Mouse (Mus musculus): ENCODE measurements around the gene Smpdl3b. TPM values are rescaled to one million over a fixed set of nuclear protein-coding genes. Genes with fewer than 3 reads are reported as not detected.

The Smpdl3b gene
- not detected in 2 replicates for polyA plus RNA-seq (2012; ENCODE audit: insufficient read depth, insufficient read length, low replicate concordance, missing spikeins)

- Histone ChIP-seq H3K4me1 (ENCODE audit: control insufficient read depth, insufficient read depth, low read length) (peaks cover 11% of the 10 kb centered on the region), H3K27ac (ENCODE audit: insufficient read depth, low read depth, low read length) (no peak within 1 kb of the TSS), H3K4me3 (ENCODE audit: insufficient read depth, low read depth, low read length) (peak within 1 kb of the TSS; percentile 38)
- under 1% methylated on average over 22 of the region's 22 CpGs for WGBS
- no peak for TF ChIP-seq POLR2A (IDR thresholded peaks at IDR 0.05; ENCODE audit: insufficient read depth, low read depth, low read length)
- TF ChIP-seq CTCF (IDR thresholded peaks at IDR 0.05; ENCODE audit: insufficient read depth, low read depth, low read length), result peak; percentile 44; the same call in 1 of the 2 replicates
These were observed at the start of gene Smpdl3b for GRCm38 (mm10) chr4:132756974-132757373. Gene Smpdl3b (minus strand): TSS chr4:132757252.

DNA sequence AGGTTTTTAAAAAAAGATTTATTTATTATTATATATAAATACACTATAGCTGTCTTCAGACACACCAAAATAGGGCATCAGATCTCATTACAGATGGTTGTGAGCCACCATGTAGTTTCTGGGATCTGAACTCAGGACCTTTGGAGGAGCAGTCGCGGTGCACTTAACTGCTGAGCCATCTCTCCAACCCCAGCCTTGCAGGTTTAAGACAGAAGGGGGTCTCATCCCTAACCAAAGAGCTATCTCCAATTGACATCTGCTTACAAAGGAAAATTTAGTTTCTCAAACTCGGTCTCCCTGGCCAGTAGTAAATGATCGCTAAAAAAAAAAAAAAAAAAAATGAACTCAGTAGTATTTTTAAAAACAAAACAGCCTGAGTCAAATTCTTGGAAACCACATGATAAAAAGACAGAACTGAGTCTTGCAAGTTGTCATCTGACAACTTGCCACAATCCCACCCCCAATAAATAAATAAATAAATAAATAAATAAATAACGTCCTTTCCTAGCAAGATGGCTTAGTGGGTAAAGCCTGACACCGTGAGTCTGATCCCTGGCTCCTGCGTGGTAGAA is 49.7 kb upstream of the Smpdl3b start:
- Histone ChIP-seq H3K4me3 (ENCODE audit: insufficient read depth, low read depth, low read length) (no peak overlapping the region), H3K27ac (ENCODE audit: insufficient read depth, low read depth, low read length) (no peak overlapping the region), H3K4me1 (ENCODE audit: control insufficient read depth, insufficient read depth, low read length) (no peaks in the 10 kb centered on the region)
- 91% methylated on average over 7 of the region's 7 CpGs for WGBS
- TF ChIP-seq CTCF (IDR thresholded peaks at IDR 0.05; ENCODE audit: insufficient read depth, low read depth, low read length) (no peak), POLR2A (IDR thresholded peaks at IDR 0.05; ENCODE audit: insufficient read depth, low read depth, low read length) (no peak)

- 84% methylated on average over 12 of the region's 12 CpGs for WGBS
- Histone ChIP-seq H3K4me3 (ENCODE audit: insufficient read depth, low read depth, low read length) (no peak overlapping the region), H3K4me1 (ENCODE audit: control insufficient read depth, insufficient read depth, low read length) (no peaks in the 10 kb centered on the region), H3K27ac (ENCODE audit: insufficient read depth, low read depth, low read length) (no peak overlapping the region)
- no peak for TF ChIP-seq POLR2A (IDR thresholded peaks at IDR 0.05; ENCODE audit: insufficient read depth, low read depth, low read length)
- no peak for TF ChIP-seq CTCF (IDR thresholded peaks at IDR 0.05; ENCODE audit: insufficient read depth, low read depth, low read length)
These were observed 48.6 kb upstream of the Smpdl3b start for GRCm38 (mm10) chr4:132805599-132806197.

GRCm38 (mm10) chr4:132805146-132805545 is 48.1 kb upstream of the Smpdl3b start:
- Histone ChIP-seq H3K4me3 (ENCODE audit: insufficient read depth, low read depth, low read length) (no peak overlapping the region), H3K4me1 (ENCODE audit: control insufficient read depth, insufficient read depth, low read length) (no peaks in the 10 kb centered on the region), H3K27ac (ENCODE audit: insufficient read depth, low read depth, low read length) (no peak overlapping the region)
- 80% methylated on average over 5 of the region's 5 CpGs for WGBS
- TF ChIP-seq CTCF (IDR thresholded peaks at IDR 0.05; ENCODE audit: insufficient read depth, low read depth, low read length) (no peak), POLR2A (IDR thresholded peaks at IDR 0.05; ENCODE audit: insufficient read depth, low read depth, low read length) (no peak)

DNA sequence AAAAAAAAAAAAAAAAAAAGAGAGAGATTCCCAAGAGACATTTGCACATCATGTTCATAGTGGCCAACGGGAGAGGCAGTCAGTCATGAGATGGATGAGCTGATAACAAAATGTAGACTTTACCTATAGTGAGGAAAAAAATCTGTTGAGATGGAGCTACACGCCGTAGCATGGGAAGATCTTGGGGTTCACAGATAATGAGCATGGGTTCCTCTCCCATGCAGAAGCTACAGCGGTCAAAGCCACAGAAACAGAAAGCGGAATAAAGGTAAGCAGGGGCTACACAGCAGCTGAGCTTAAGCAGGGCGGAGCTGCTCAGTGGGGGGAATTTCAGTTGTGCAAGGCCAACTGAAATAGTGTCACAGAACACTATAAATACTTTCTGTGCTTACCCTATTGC is 47.3 kb upstream of the Smpdl3b start:
- 92% methylated on average over 6 of the region's 6 CpGs for WGBS
- TF ChIP-seq POLR2A (IDR thresholded peaks at IDR 0.05; ENCODE audit: insufficient read depth, low read depth, low read length), result no peak
- TF ChIP-seq CTCF (IDR thresholded peaks at IDR 0.05; ENCODE audit: insufficient read depth, low read depth, low read length), result no peak
- Histone ChIP-seq H3K4me1 (ENCODE audit: control insufficient read depth, insufficient read depth, low read length) (no peaks in the 10 kb centered on the region), H3K27ac (ENCODE audit: insufficient read depth, low read depth, low read length) (no peak overlapping the region), H3K4me3 (ENCODE audit: insufficient read depth, low read depth, low read length) (no peak overlapping the region)

- no peak overlapping the region for H3K27ac ChIP-seq (ENCODE audit: insufficient read depth, low read depth, low read length)
- no peaks in the 10 kb centered on the region for H3K4me1 ChIP-seq (ENCODE audit: control insufficient read depth, insufficient read depth, low read length)
- WGBS, result 97% methylated on average over 7 of the region's 7 CpGs
- TF ChIP-seq CTCF (IDR thresholded peaks at IDR 0.05; ENCODE audit: insufficient read depth, low read depth, low read length) (no peak), POLR2A (IDR thresholded peaks at IDR 0.05; ENCODE audit: insufficient read depth, low read depth, low read length) (no peak)
- no peak overlapping the region for H3K4me3 ChIP-seq (ENCODE audit: insufficient read depth, low read depth, low read length)
These were observed 46.8 kb upstream of the Smpdl3b start for GRCm38 (mm10) chr4:132803876-132804275.

DNA sequence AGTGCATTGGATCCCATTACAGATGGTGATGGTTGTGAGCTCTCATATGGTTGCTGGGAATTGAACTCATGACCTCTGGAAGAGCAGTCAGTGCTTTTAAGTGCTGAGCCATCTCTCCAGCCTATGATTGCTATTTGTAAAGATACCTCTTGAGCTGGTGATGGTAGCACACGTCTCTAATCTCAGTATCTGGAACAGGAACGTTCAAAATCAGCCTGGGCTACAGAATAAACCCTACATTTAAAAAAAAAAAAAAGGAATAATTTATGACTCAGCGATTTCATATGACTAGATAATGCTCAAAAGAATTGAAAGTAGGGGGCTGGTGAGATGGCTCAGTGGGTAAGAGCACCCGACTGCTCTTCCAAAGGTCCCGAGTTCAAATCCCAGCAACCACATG is 46.2 kb upstream of the Smpdl3b start:
- WGBS, result 86% methylated on average over 5 of the region's 5 CpGs
- Histone ChIP-seq H3K4me1 (ENCODE audit: control insufficient read depth, insufficient read depth, low read length) (no peaks in the 10 kb centered on the region), H3K27ac (ENCODE audit: insufficient read depth, low read depth, low read length) (no peak overlapping the region), H3K4me3 (ENCODE audit: insufficient read depth, low read depth, low read length) (no peak overlapping the region)
- TF ChIP-seq CTCF (IDR thresholded peaks at IDR 0.05; ENCODE audit: insufficient read depth, low read depth, low read length), result no peak
- no peak for TF ChIP-seq POLR2A (IDR thresholded peaks at IDR 0.05; ENCODE audit: insufficient read depth, low read depth, low read length)

DNA sequence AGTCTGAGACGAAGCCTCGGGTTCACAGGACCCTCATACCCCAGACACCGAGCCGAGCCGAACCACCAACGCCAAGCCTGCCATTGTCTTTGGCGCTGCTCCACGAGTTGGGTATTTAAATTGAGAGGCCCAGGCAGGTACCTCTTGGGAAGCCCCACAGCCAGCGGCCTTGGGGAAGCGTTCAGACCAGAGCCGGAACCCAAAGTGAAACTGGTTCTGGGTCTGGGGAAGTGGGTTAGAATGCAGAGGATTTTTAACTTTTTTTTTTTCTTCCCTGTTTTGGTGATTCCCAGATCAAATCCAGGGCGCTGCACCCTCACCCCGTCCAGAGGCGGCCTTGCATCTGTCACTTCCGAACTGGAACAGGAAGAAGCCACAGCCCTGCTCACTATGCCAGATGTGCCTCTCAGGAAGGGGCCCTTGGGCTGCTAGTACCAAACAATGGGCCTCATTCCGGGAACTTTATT is 45.2 kb upstream of the Smpdl3b start:
- TF ChIP-seq CTCF (IDR thresholded peaks at IDR 0.05; ENCODE audit: insufficient read depth, low read depth, low read length) (no peak), POLR2A (IDR thresholded peaks at IDR 0.05; ENCODE audit: insufficient read depth, low read depth, low read length) (no peak)
- Histone ChIP-seq H3K4me1 (ENCODE audit: control insufficient read depth, insufficient read depth, low read length) (no peaks in the 10 kb centered on the region), H3K27ac (ENCODE audit: insufficient read depth, low read depth, low read length) (no peak overlapping the region), H3K4me3 (ENCODE audit: insufficient read depth, low read depth, low read length) (no peak overlapping the region)
- WGBS, result 73% methylated on average over 16 of the region's 16 CpGs
